Mouse (Mus musculus) lung, postnatal 0 days (tissue): ENCODE data around the gene Cenpo.

ENCODE experiments used
- CTCF ChIP-seq: IDR thresholded peaks from 2 replicates; pipeline ENCODE4 v1.5.1; 2016; ENCODE audit warnings: antibody characterized with exemption, mild to moderate bottlenecking
- EP300 ChIP-seq: IDR thresholded peaks from 2 replicates; pipeline ENCODE4 v1.6.1; 2016; ENCODE audit warnings: antibody characterized with exemption, mild to moderate bottlenecking, control low read depth

GRCm38 (mm10) chr12:4158179-4158578 is 75.9 kb downstream of the Cenpo start:
- TF ChIP-seq CTCF (no peak), EP300 (no peak)
